Mouse (Mus musculus) skeletal muscle tissue, postnatal 0 days (tissue): Measurements from ENCODE around the gene Cbll1. TPM values are rescaled to one million over a fixed set of nuclear protein-coding genes. Genes with fewer than 3 reads are reported as not detected.

Experiments
- polyA plus RNA-seq: library from polyadenylated mRNA; unstranded; fragments of >200 nt; fragmentation: Nextera tagmentation; extraction: Ambion mirVana; gene quantifications from 2 replicates; pipeline ENCODE4 v1.2.1, GENCODE M21; 2015

The Cbll1 gene
- 4.7 and 5.1 TPM in 2 replicates for polyA plus RNA-seq

GRCm38 (mm10) chr12:31499314-31500131, at the start of gene Cbll1:
Gene Cbll1, minus strand, starts transcription at chr12:31499616.

Other genes starting within 250 kb of the Cbll1 start
- 47.2 and 54.0 TPM in 2 replicates for gene Lamb1, start 234.4 kb downstream of the Cbll1 start, polyA plus RNA-seq
- gene Dld, start 148.2 kb downstream of the Cbll1 start, polyA plus RNA-seq = 267 and 272 TPM in 2 replicates
- gene Slc26a3, start 108.7 kb downstream of the Cbll1 start, polyA plus RNA-seq = 0.05 TPM in 1 of 2 replicates, not detected in the other
- 1.4 and 1.8 TPM in 2 replicates for gene Slc26a4, start 60.4 kb upstream of the Cbll1 start, polyA plus RNA-seq
- 34.3 and 39.5 TPM in 2 replicates for gene Bcap29, start 135.0 kb upstream of the Cbll1 start, polyA plus RNA-seq
- gene Dus4l, start 155.2 kb upstream of the Cbll1 start, polyA plus RNA-seq = 4.1 and 6.0 TPM in 2 replicates
- 12.4 and 13.5 TPM in 2 replicates for gene Cog5, start 155.3 kb upstream of the Cbll1 start, polyA plus RNA-seq
- gene Gpr22, start 214.3 kb upstream of the Cbll1 start, polyA plus RNA-seq = 0.12 and 0.21 TPM in 2 replicates